Mouse (Mus musculus) midbrain, postnatal 0 days (tissue): ENCODE measurements at regions not wholly inside any gene's neighbourhood (a gene's known extent, or its start where the extent isn't known, plus 50 kb on each side); places are given as distances from the start of the nearest gene placed in this dataset.

Source experiments
- ATAC-seq: fragments of 200-750 bp; cut with Nextera tagmentation; 2 replicates; pipeline ENCODE4 v1.8.0; 2017; ENCODE audit warnings: moderate number of reproducible peaks, mild to moderate bottlenecking, moderate TSS enrichment, moderate library complexity; ENCODE audit not compliant: low FRiP score
- DNase-seq: peaks from one replicate; pipeline ENCODE4 v3.0.0-alpha.2; 2015; ENCODE audit warnings: low spot score
- H3K27ac ChIP-seq: fragments of 300-500 bp; sonication (generic); 2 replicates; pipeline ENCODE4 v1.5.1; 2014; ENCODE audit warnings: low read depth, mild to moderate bottlenecking, low read length, mixed read lengths
- H3K27me3 ChIP-seq: fragments of 300-500 bp; sonication (generic); 2 replicates; pipeline ENCODE4 v1.6.1; 2014; ENCODE audit warnings: low read length, control low read depth, mixed read lengths; ENCODE audit not compliant: insufficient read depth
- H3K36me3 ChIP-seq: fragments of 300-500 bp; sonication (generic); 2 replicates; pipeline ENCODE4 v1.6.1; 2014; ENCODE audit warnings: low read length, control low read depth, mixed read lengths; ENCODE audit not compliant: insufficient read depth
- H3K4me1 ChIP-seq: fragments of 300-500 bp; sonication (generic); 2 replicates; pipeline ENCODE4 v1.6.1; 2014; ENCODE audit warnings: mild to moderate bottlenecking, control low read depth, antibody characterized with exemption, low read length, mixed read lengths; ENCODE audit not compliant: insufficient read depth
- H3K4me2 ChIP-seq: fragments of 300-500 bp; sonication (generic); 2 replicates; pipeline ENCODE4 v1.6.1; 2014; ENCODE audit warnings: low read depth, mild to moderate bottlenecking, low read length, mixed read lengths; ENCODE audit not compliant: poor library complexity, severe bottlenecking
- H3K4me3 ChIP-seq: fragments of 300-500 bp; sonication (generic); 2 replicates; pipeline ENCODE4 v1.5.1; 2014; ENCODE audit warnings: low read depth, mild to moderate bottlenecking, low read length, moderate library complexity
- H3K9ac ChIP-seq: fragments of 300-500 bp; sonication (generic); replicated peaks from 2 replicates; pipeline ENCODE4 v1.6.1; 2014; ENCODE audit warnings: mild to moderate bottlenecking, low read length, moderate library complexity, mixed read lengths; ENCODE audit not compliant: poor library complexity, severe bottlenecking
- H3K9me3 ChIP-seq: fragments of 300-500 bp; sonication (generic); 2 replicates; pipeline ENCODE4 v1.6.1; 2016; ENCODE audit warnings: low read length, control low read depth
- CTCF ChIP-seq: IDR thresholded peaks from 2 replicates; pipeline ENCODE4 v1.5.1; 2016; ENCODE audit warnings: antibody characterized with exemption, mild to moderate bottlenecking
- WGBS: fragments of 180-500 bp; shearing (Covaris S2); extraction: QIAGEN DNeasy Blood & Tissue Kit; methylation state at CpG from one replicate; pipeline ENCODE4 v1.1.7; 2014; 5-methylcytosine and 5-hydroxymethylcytosine counted together

DNA sequence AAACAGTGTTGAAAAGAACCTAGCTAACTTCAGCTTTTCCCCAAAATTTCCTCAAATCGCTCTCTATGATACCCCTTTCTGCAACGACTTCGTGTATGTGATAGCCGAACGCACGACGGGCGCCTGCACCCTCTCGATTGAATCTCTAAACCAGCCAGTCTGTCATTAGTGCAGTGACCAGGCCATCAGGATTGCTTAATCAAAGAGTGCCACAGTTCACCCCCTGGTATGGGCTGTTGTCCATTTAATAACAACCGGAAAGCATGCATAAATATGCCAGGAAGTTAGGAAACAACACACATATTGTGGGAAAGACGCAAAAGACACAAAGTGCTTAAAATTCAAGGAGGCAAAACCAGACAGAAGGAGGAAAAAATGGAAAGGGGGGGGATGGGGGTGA, 149.2 kb downstream of the Gm12728 start:
- ATAC-seq (no peak), DNase-seq (no peak)
- Histone ChIP-seq H3K36me3 (no peaks in the 10 kb centered on the region), H3K9ac (no peak overlapping the region), H3K27me3 (no peaks in the 10 kb centered on the region), H3K4me1 (no peaks in the 10 kb centered on the region), H3K9me3 (no peaks in the 10 kb centered on the region), H3K27ac (no peak overlapping the region), H3K4me3 (no peak overlapping the region), H3K4me2 (no peak overlapping the region)
- no peak for TF ChIP-seq CTCF
- 84% methylated on average over 11 of the region's 11 CpGs for WGBS

DNA sequence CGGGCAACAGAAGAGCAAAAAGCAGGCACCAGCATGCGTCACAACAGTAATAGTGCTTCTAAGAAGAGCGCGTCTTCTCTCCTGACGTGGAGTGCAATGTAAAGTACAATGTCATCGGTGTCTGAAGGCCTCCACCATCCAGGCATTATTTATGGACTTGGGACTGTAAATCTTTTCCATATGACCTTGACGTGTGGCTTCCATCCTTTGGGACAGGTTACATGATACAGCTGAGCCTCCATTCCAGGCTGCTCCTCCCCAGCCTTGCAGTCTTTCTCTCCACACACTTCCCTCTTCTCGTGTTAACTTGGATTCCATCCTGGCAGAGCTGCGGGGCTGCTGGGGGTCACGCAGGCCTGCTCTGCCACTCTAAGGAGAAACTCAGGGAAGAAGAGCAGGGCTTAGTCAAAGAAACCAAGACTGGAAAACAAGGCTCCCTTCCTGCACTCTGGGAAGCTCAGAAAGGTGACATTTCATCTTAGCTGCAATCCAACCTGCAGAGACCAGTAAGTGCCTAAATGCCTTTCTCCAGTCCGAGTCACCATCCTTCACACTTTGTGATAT, 150.0 kb downstream of the Gm12728 start:
- Histone ChIP-seq H3K4me2 (no peak overlapping the region), H3K9me3 (no peaks in the 10 kb centered on the region), H3K4me3 (no peak overlapping the region), H3K27ac (no peak overlapping the region), H3K27me3 (no peaks in the 10 kb centered on the region), H3K36me3 (no peaks in the 10 kb centered on the region), H3K4me1 (no peaks in the 10 kb centered on the region), H3K9ac (no peak overlapping the region)
- 87% methylated on average over 11 of the region's 11 CpGs for WGBS
- ATAC-seq, result no peak
- TF ChIP-seq CTCF, result no peak
- DNase-seq, result no peak

DNA sequence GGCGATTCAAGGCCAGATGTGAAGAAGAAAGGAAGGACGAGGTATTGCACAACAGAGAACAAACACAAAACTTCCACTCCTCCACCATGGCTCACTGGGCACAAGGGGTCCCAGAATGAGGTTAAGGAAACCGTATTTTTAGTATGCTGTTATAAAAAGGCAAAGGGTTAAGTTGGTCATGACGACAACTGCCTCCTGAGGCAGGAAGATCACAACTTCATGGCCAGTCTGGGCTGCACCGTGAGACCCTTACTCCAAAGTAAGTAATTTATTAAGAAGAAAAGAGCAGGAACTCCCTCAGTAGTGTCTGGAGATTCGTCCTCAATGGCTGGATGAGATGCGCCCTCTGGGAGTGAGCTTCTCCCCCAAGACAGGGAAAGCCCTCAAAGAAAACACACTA, 151.2 kb downstream of the Gm12728 start:
- WGBS, result 89% methylated on average over 7 of the region's 7 CpGs
- no peak for TF ChIP-seq CTCF
- H3K36me3 ChIP-seq, result no peaks in the 10 kb centered on the region
- H3K4me3 ChIP-seq, result no peak overlapping the region
- no peak overlapping the region for H3K27ac ChIP-seq
- H3K4me2 ChIP-seq, result no peak overlapping the region
- DNase-seq, result no peak
- H3K4me1 ChIP-seq, result no peaks in the 10 kb centered on the region
- no peak for ATAC-seq
- H3K27me3 ChIP-seq, result no peaks in the 10 kb centered on the region
- H3K9ac ChIP-seq, result no peak overlapping the region
- no peaks in the 10 kb centered on the region for H3K9me3 ChIP-seq

DNA sequence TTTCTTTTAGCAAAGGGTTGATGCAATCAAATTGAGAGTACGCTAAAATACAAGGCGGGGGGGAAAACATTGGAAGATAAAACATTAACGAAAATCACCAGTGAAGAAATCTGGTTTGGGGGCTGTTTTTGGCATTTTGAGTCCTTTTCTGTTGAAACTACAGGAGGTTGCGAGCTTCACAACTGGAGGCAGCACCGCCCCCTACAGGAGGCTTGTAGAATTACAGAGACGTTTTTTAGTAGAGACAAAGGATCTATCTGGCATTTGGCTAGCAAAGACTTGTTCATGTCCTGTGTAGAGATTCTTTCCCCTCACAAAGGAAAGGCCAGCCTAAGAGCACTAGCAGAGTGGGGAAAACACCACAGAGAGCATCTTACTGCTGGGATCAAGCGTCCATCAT, 152.1 kb downstream of the Gm12728 start:
- ATAC-seq (no peak), DNase-seq (peak; percentile 80)
- H3K27me3 ChIP-seq, result no peaks in the 10 kb centered on the region
- no peaks in the 10 kb centered on the region for H3K9me3 ChIP-seq
- H3K9ac ChIP-seq, result no peak overlapping the region
- 48% methylated on average over 7 of the region's 7 CpGs for WGBS
- no peaks in the 10 kb centered on the region for H3K4me1 ChIP-seq
- H3K36me3 ChIP-seq, result no peaks in the 10 kb centered on the region
- peak; percentile 80 for TF ChIP-seq CTCF
- no peak overlapping the region for H3K27ac ChIP-seq
- no peak overlapping the region for H3K4me3 ChIP-seq
- no peak overlapping the region for H3K4me2 ChIP-seq

DNA sequence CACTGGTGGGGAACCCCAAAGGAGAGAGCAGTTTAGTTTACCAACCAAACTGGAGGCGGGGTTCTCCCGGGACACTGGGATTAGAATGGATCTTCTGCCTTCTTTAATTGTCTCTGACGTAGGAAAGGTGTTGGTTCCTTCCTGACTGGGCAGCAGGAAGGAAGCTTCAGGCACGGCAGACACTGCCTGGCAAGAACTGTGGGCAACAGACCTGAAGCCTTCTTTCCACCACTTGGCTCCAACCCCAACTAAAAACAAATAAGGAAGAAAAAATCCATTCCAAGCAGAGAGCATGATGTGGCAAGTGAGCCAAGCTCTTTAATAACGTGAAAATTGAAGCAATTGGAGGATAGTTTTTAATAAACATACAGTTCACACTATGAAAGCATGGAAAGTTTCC, 155.3 kb downstream of the Gm12728 start:
- Histone ChIP-seq H3K27me3 (no peaks in the 10 kb centered on the region), H3K36me3 (no peaks in the 10 kb centered on the region), H3K4me2 (no peak overlapping the region), H3K4me3 (no peak overlapping the region), H3K9ac (no peak overlapping the region), H3K4me1 (no peaks in the 10 kb centered on the region), H3K27ac (no peak overlapping the region), H3K9me3 (no peaks in the 10 kb centered on the region)
- DNase-seq (no peak), ATAC-seq (no peak)
- no peak for TF ChIP-seq CTCF
- 60% methylated on average over 5 of the region's 5 CpGs for WGBS

DNA sequence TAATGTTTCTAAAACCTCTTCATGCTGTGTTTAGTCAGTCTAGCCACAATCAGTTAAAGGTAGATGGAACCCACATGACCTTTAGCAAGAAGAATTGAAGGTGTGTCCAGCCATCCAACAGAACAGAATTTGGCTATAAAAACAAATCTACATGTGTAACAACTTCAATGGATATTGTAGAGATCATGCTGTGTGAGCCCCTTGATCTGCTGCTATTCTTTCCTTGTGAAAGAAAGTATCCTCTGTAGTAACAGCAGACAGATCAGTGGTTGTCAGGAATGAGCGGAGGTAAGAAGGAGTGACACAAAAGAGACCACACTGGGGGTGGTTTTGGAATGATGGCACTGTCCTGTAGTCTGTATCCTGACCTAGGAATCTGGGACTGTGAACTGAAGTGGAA, 156.3 kb downstream of the Gm12728 start:
- no peak overlapping the region for H3K9ac ChIP-seq
- no peaks in the 10 kb centered on the region for H3K36me3 ChIP-seq
- H3K27ac ChIP-seq, result no peak overlapping the region
- ATAC-seq, result no peak
- no peaks in the 10 kb centered on the region for H3K9me3 ChIP-seq
- no peak overlapping the region for H3K4me3 ChIP-seq
- H3K27me3 ChIP-seq, result no peaks in the 10 kb centered on the region
- H3K4me1 ChIP-seq, result no peaks in the 10 kb centered on the region
- DNase-seq, result no peak
- WGBS, result 60% methylated on average over 1 of the region's 1 CpGs
- H3K4me2 ChIP-seq, result no peak overlapping the region
- TF ChIP-seq CTCF, result no peak
